Mouse (Mus musculus) testis, adult 2 months (tissue): ENCODE measurements at regions not wholly inside any gene's neighbourhood (a gene's known extent, or its start where the extent isn't known, plus 50 kb on each side); places are given as distances from the start of the nearest gene placed in this dataset.

ENCODE experiments used
- CTCF ChIP-seq: fragments of 200-500 bp; IDR thresholded peaks from 2 replicates; pipeline ENCODE4 v1.5.1; 2012; ENCODE audit warnings: low read depth, mild to moderate bottlenecking, inconsistent platforms, low read length, moderate library complexity; ENCODE audit not compliant: control insufficient read depth, insufficient read depth, insufficient replicate concordance
- POLR2A ChIP-seq: fragments of 200-500 bp; IDR thresholded peaks from 2 replicates; pipeline ENCODE4 v1.6.1; 2012; ENCODE audit warnings: low read depth, mild to moderate bottlenecking, inconsistent platforms, low read length, moderate library complexity; ENCODE audit not compliant: control insufficient read depth

DNA sequence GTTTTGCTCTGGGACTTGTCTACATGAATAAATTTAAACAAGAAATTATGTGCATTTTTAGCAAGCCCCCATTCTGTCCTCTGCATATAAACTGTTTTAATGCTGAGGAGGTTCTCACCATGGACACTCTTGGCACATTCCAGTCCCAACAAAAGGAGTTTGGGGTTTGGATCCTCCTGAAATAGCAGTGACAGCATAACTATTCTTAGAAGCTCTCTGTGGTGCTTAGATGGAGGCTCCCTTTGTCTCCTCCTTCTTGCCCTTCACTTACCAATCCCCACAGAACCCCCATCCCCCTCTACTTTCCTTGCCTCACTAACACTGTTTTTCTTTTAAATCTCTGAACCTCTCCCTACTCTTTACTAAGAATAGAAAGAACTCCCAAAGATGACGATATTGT lies 208.9 kb upstream of the Nt5c1b start:
- TF ChIP-seq POLR2A, result no peak
- no peak for TF ChIP-seq CTCF
